Mouse (Mus musculus): ENCODE data around the gene Xkr7.

DNA sequence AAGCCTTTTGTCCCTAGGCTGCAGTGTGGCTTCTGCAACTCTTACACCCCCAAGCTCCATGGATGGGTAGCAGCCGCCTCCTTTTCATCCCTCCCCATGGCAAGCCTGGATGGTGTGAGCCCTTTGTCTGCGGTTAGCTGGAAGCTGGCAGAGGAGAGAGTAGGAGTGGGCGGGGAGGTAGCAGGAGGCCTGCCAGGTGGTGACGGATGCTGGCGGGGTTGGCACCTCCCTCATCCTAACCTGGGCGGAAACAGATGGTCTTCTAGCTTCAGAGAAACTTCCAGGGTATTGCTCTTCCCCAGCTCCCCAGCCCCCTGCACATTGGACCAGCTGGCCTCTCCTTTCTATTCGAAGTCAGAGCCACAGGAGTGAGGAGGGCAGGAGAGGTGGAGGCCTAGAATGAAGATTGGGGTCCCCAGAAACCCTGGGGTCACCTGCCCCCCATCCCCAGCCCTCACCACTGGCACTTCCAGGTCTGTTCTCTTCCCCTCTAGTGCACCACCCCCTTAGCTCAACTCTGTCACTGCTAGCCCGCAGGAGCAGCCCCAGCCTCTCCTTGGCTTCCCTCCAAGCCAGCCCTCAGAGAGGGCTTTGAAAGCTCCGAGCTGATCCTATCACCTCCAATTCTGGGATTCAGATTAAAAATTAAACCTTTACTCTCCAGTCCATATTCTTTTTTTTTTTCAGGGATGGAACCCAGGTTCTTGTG is 17.8 kb downstream of the Xkr7 start:
- TF ChIP-seq CTCF (IDR thresholded peaks at IDR 0.05; ENCODE audit: low read depth): no peak
- no peak for TF ChIP-seq EP300 (IDR thresholded peaks at IDR 0.05; ENCODE audit: low read depth)
